Mouse (Mus musculus): Measurements from ENCODE around the gene Nol4l. TPM values are rescaled to one million over a fixed set of nuclear protein-coding genes. Genes with fewer than 3 reads are reported as not detected.

The Nol4l gene
- polyA plus RNA-seq, 1 experiment from 2014 or later, result 17.1 TPM

GRCm38 (mm10) chr2:153469764-153470163 lies 60.0 kb downstream of the Nol4l start:
- 19% methylated on average over 4 of the region's 4 CpGs for WGBS
- Histone ChIP-seq H3K4me3 (ENCODE audit: low read length) (no peak overlapping the region), H3K27me3 (ENCODE audit: control insufficient read depth, insufficient read depth, low read length) (no peaks in the 10 kb centered on the region), H3K9me3 (ENCODE audit: control insufficient read depth, low read length) (no peaks in the 10 kb centered on the region), H3K27ac (ENCODE audit: low read depth, low read length) (peak overlapping the region; percentile 59; the same call in 1 of the 2 replicates), H3K36me3 (ENCODE audit: control insufficient read depth, insufficient read depth, low read length) (no peaks in the 10 kb centered on the region), H3K9ac (ENCODE audit: low read depth, low read length) (no peak overlapping the region), H3K4me1 (ENCODE audit: control insufficient read depth, insufficient read depth, low read length) (peaks cover 24% of the 10 kb centered on the region), H3K4me2 (replicated peaks; ENCODE audit: low read depth, low read length) (no peak overlapping the region)
- ATAC-seq (ENCODE audit: low FRiP score, low TSS enrichment), result peak; percentile 76

GRCm38 (mm10) chr2:153469317-153469716 lies 60.5 kb downstream of the Nol4l start:
- H3K27ac ChIP-seq (ENCODE audit: low read depth, low read length), result peak overlapping the region; percentile 59; the same call in 1 of the 2 replicates
- no peaks in the 10 kb centered on the region for H3K9me3 ChIP-seq (ENCODE audit: control insufficient read depth, low read length)
- H3K4me1 ChIP-seq (ENCODE audit: control insufficient read depth, insufficient read depth, low read length), result peaks cover 19% of the 10 kb centered on the region
- no peaks in the 10 kb centered on the region for H3K36me3 ChIP-seq (ENCODE audit: control insufficient read depth, insufficient read depth, low read length)
- H3K4me2 ChIP-seq (replicated peaks; ENCODE audit: low read depth, low read length), result no peak overlapping the region
- ATAC-seq (ENCODE audit: low FRiP score, low TSS enrichment), result peak; percentile 70
- H3K27me3 ChIP-seq (ENCODE audit: control insufficient read depth, insufficient read depth, low read length), result no peaks in the 10 kb centered on the region
- no peak overlapping the region for H3K4me3 ChIP-seq (ENCODE audit: low read length)
- WGBS, result 0% methylated on average over 2 of the region's 2 CpGs
- no peak overlapping the region for H3K9ac ChIP-seq (ENCODE audit: low read depth, low read length)

GRCm38 (mm10) chr2:153467372-153467771 lies 62.4 kb downstream of the Nol4l start:
- peaks cover 18% of the 10 kb centered on the region; the same call in 1 of the 2 replicates for H3K4me1 ChIP-seq (ENCODE audit: control insufficient read depth, insufficient read depth, low read length)
- no peaks in the 10 kb centered on the region for H3K9me3 ChIP-seq (ENCODE audit: control insufficient read depth, low read length)
- no peak overlapping the region for H3K4me2 ChIP-seq (replicated peaks; ENCODE audit: low read depth, low read length)
- H3K4me3 ChIP-seq (ENCODE audit: low read length), result no peak overlapping the region
- H3K36me3 ChIP-seq (ENCODE audit: control insufficient read depth, insufficient read depth, low read length), result no peaks in the 10 kb centered on the region
- WGBS, result 87% methylated on average over 1 of the region's 1 CpGs
- no peak overlapping the region for H3K9ac ChIP-seq (ENCODE audit: low read depth, low read length)
- no peak overlapping the region for H3K27ac ChIP-seq (ENCODE audit: low read depth, low read length)
- no peak for ATAC-seq (ENCODE audit: low FRiP score, low TSS enrichment)
- H3K27me3 ChIP-seq (ENCODE audit: control insufficient read depth, insufficient read depth, low read length), result no peaks in the 10 kb centered on the region

- no peak overlapping the region for H3K9ac ChIP-seq (ENCODE audit: low read depth, low read length)
- no peak overlapping the region for H3K4me2 ChIP-seq (replicated peaks; ENCODE audit: low read depth, low read length)
- no peak overlapping the region for H3K27ac ChIP-seq (ENCODE audit: low read depth, low read length)
- ATAC-seq (ENCODE audit: low FRiP score, low TSS enrichment), result no peak
- H3K4me3 ChIP-seq (ENCODE audit: low read length), result no peak overlapping the region
- no peaks in the 10 kb centered on the region for H3K27me3 ChIP-seq (ENCODE audit: control insufficient read depth, insufficient read depth, low read length)
- peaks cover 5% of the 10 kb centered on the region; the same call in 1 of the 2 replicates for H3K4me1 ChIP-seq (ENCODE audit: control insufficient read depth, insufficient read depth, low read length)
- H3K36me3 ChIP-seq (ENCODE audit: control insufficient read depth, insufficient read depth, low read length), result no peaks in the 10 kb centered on the region
- no peaks in the 10 kb centered on the region for H3K9me3 ChIP-seq (ENCODE audit: control insufficient read depth, low read length)
- 84% methylated on average over 3 of the region's 3 CpGs for WGBS
Measured at GRCm38 (mm10) chr2:153463257-153463656, 66.5 kb downstream of the Nol4l start.

- 26% methylated on average over 3 of the region's 3 CpGs for WGBS
- 0 out of 2 replicates have a peak, but pooled peaks have one; percentile 33 for ATAC-seq (ENCODE audit: low FRiP score, low TSS enrichment)
Measured at GRCm38 (mm10) chr2:153458022-153458441, 71.7 kb downstream of the Nol4l start.

GRCm38 (mm10) chr2:153457467-153457866 lies 72.3 kb downstream of the Nol4l start:
- Histone ChIP-seq H3K9ac (ENCODE audit: low read depth, low read length) (no peak overlapping the region; the same call in 1 of the 2 replicates), H3K4me1 (ENCODE audit: control insufficient read depth, insufficient read depth, low read length) (peaks cover 13% of the 10 kb centered on the region), H3K4me3 (ENCODE audit: low read length) (no peak overlapping the region), H3K36me3 (ENCODE audit: control insufficient read depth, insufficient read depth, low read length) (no peaks in the 10 kb centered on the region), H3K9me3 (ENCODE audit: control insufficient read depth, low read length) (no peaks in the 10 kb centered on the region), H3K27me3 (ENCODE audit: control insufficient read depth, insufficient read depth, low read length) (no peaks in the 10 kb centered on the region), H3K4me2 (replicated peaks; ENCODE audit: low read depth, low read length) (no peak overlapping the region), H3K27ac (ENCODE audit: low read depth, low read length) (peak overlapping the region; percentile 38; the same call in 1 of the 2 replicates)
- 19% methylated on average over 4 of the region's 4 CpGs for WGBS
- ATAC-seq (ENCODE audit: low FRiP score, low TSS enrichment), result no peak

More at GRCm38 (mm10) chr2:153458022-153458441, 71.7 kb downstream of the Nol4l start:
- H3K27me3 ChIP-seq (ENCODE audit: control insufficient read depth, insufficient read depth, low read length), result no peaks in the 10 kb centered on the region
- no peak overlapping the region for H3K9ac ChIP-seq (ENCODE audit: low read depth, low read length)
- H3K4me1 ChIP-seq (ENCODE audit: control insufficient read depth, insufficient read depth, low read length), result peaks cover 13% of the 10 kb centered on the region
- peak overlapping the region; percentile 38; the same call in 1 of the 2 replicates for H3K27ac ChIP-seq (ENCODE audit: low read depth, low read length)
- no peak overlapping the region for H3K4me2 ChIP-seq (replicated peaks; ENCODE audit: low read depth, low read length)
- H3K9me3 ChIP-seq (ENCODE audit: control insufficient read depth, low read length), result no peaks in the 10 kb centered on the region
- no peak overlapping the region for H3K4me3 ChIP-seq (ENCODE audit: low read length)
- no peaks in the 10 kb centered on the region for H3K36me3 ChIP-seq (ENCODE audit: control insufficient read depth, insufficient read depth, low read length)

GRCm38 (mm10) chr2:153454841-153455506 lies 74.8 kb downstream of the Nol4l start:
- Histone ChIP-seq H3K9me3 (ENCODE audit: control insufficient read depth, low read length) (no peaks in the 10 kb centered on the region), H3K4me1 (ENCODE audit: control insufficient read depth, insufficient read depth, low read length) (peaks cover 10% of the 10 kb centered on the region), H3K4me2 (replicated peaks; ENCODE audit: low read depth, low read length) (no peak overlapping the region), H3K4me3 (ENCODE audit: low read length) (no peak overlapping the region), H3K27ac (ENCODE audit: low read depth, low read length) (no peak overlapping the region), H3K36me3 (ENCODE audit: control insufficient read depth, insufficient read depth, low read length) (no peaks in the 10 kb centered on the region), H3K27me3 (ENCODE audit: control insufficient read depth, insufficient read depth, low read length) (no peaks in the 10 kb centered on the region), H3K9ac (ENCODE audit: low read depth, low read length) (no peak overlapping the region)
- 61% methylated on average over 9 of the region's 9 CpGs for WGBS
- ATAC-seq (ENCODE audit: low FRiP score, low TSS enrichment), result no peak

- WGBS, result 63% methylated on average over 12 of the region's 12 CpGs
- no peak for ATAC-seq (ENCODE audit: low FRiP score, low TSS enrichment)
- H3K4me1 ChIP-seq (ENCODE audit: control insufficient read depth, insufficient read depth, low read length), result peaks cover 10% of the 10 kb centered on the region
- no peaks in the 10 kb centered on the region for H3K9me3 ChIP-seq (ENCODE audit: control insufficient read depth, low read length)
- H3K4me2 ChIP-seq (replicated peaks; ENCODE audit: low read depth, low read length), result no peak overlapping the region
- H3K27me3 ChIP-seq (ENCODE audit: control insufficient read depth, insufficient read depth, low read length), result no peaks in the 10 kb centered on the region
- H3K4me3 ChIP-seq (ENCODE audit: low read length), result no peak overlapping the region
- H3K36me3 ChIP-seq (ENCODE audit: control insufficient read depth, insufficient read depth, low read length), result no peaks in the 10 kb centered on the region
- H3K9ac ChIP-seq (ENCODE audit: low read depth, low read length), result no peak overlapping the region
- H3K27ac ChIP-seq (ENCODE audit: low read depth, low read length), result no peak overlapping the region
Measured at GRCm38 (mm10) chr2:153453961-153454759, 75.6 kb downstream of the Nol4l start.

- Histone ChIP-seq H3K4me2 (replicated peaks; ENCODE audit: low read depth, low read length) (no peak overlapping the region), H3K9ac (ENCODE audit: low read depth, low read length) (no peak overlapping the region), H3K9me3 (ENCODE audit: control insufficient read depth, low read length) (no peaks in the 10 kb centered on the region), H3K36me3 (ENCODE audit: control insufficient read depth, insufficient read depth, low read length) (no peaks in the 10 kb centered on the region), H3K27me3 (ENCODE audit: control insufficient read depth, insufficient read depth, low read length) (no peaks in the 10 kb centered on the region), H3K4me1 (ENCODE audit: control insufficient read depth, insufficient read depth, low read length) (peaks cover 4% of the 10 kb centered on the region; the same call in 1 of the 2 replicates), H3K27ac (ENCODE audit: low read depth, low read length) (no peak overlapping the region), H3K4me3 (ENCODE audit: low read length) (no peak overlapping the region)
- ATAC-seq (ENCODE audit: low FRiP score, low TSS enrichment), result no peak
- WGBS, result 77% methylated on average over 6 of the region's 6 CpGs
Measured at GRCm38 (mm10) chr2:153448519-153448918, 81.3 kb downstream of the Nol4l start.
